Mouse (Mus musculus) splenic B cell, adult 2 months (primary cell): ENCODE measurements around the gene Olfr891.
"Not testable (repeated sequence)": the region's sequence is repeated elsewhere in the genome, so short reads cannot be mapped to it uniquely, and the experiment has no call there.

Experiments used
- DNase-seq: peaks from one replicate; pipeline ENCODE4 v3.0.0-alpha.2; 2011; ENCODE audit warnings: low read depth, low spot score
- H3K27me3 ChIP-seq: 2 replicates; pipeline ENCODE4 v1.6.1; 2012; ENCODE audit warnings: mild to moderate bottlenecking, low read length, moderate library complexity, mixed read lengths; ENCODE audit not compliant: control insufficient read depth, poor library complexity, insufficient read depth, severe bottlenecking
- H3K36me3 ChIP-seq: 2 replicates; pipeline ENCODE4 v1.6.1; 2012; ENCODE audit warnings: mild to moderate bottlenecking, low read length, moderate library complexity, mixed read lengths; ENCODE audit not compliant: control insufficient read depth, poor library complexity, insufficient read depth, severe bottlenecking

The Olfr891 gene

DNA sequence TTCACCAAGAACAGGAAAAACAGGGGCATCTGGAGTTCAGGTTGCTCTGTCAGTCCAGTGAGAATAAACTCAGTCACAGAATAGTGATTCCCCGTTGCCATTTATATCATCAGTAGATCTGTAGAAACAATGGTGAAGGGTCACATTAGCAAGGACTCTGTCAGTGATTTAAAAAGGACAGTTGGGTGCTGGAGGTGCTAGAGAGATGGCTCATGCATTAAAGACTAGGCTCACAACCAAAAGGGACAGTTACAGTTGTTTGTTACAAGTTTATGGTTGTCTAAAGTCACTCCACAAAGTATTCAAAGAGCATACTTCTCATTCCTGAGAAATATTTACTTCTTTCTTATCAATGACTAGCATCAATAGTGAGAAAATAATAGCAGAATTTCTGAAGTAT, at the start of gene Olfr891:
Gene Olfr891, minus strand, starts transcription at position 101 of the 400 bp plus-strand sequence.
- DNase-seq: no peak
- H3K27me3 ChIP-seq: no peaks in the 10 kb centered on the region
- H3K36me3 ChIP-seq: no peaks in the 10 kb centered on the region

DNA sequence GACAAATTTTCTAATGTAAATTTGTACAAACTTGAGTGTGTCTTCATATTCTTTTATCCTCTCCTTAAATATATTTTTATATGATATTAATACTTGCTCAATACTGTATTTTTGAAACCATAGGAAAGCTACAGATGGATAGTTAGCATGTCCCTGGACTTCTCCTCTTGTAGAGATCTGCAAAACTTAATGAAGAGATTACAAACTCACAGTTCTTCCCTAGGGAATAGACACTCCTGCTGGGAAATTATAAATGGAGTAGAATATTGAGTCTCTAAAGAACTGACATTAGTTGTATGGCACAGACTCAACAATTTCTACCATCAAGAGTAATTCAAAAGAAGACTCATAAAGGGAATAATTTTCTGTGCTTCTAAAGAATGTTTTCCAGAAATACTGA, 37.1 kb upstream of the Olfr891 start, which contains the start of gene Olfr894:
Gene Olfr894, plus strand, starts transcription at position 301 of the 400 bp plus-strand sequence.
- Histone ChIP-seq H3K36me3 (no peaks in the 10 kb centered on the region), H3K27me3 (no peaks in the 10 kb centered on the region)
- DNase-seq: no peak

DNA sequence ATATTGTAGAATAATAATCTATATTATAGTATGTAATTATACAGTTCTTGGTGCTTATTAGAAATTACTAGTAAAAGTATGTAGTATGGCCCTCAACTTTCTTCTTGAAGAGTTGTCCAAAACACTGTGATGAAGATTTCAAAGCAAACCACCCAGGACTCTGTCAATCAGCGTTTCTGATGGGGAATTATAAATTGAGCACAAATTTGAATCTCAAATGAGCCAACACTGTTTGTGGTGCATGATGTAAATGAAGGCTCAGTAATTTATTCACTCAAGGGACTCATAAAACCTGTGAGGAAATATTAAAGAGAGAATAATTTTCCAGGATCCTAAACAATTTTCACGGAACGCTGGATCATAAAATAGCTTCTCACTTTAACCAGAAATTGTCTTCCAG, 27.4 kb upstream of the Olfr891 start, which contains the start of gene Olfr893:
Gene Olfr893, plus strand, starts transcription at position 301 of the 400 bp plus-strand sequence.
- Histone ChIP-seq H3K27me3 (no peaks in the 10 kb centered on the region), H3K36me3 (no peaks in the 10 kb centered on the region)
- no peak for DNase-seq

DNA sequence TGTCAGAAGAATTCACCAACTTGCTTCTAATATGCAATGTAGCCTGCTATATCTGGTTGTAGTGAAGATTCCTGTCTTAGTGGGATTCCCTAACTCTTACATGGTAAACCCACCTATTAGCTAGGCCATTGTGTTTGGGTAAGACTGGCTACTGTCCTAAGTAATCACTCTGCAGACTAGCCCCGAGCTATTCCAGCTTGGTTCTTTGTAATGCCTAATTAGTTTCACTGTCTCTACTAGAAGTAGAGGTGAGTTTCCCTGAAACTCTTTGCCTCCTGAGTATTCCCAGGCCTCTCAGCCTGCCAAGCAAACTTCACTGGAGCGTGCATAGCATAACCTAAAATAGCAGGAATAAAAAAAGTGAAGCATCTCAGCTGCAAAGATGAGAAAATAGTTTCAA, 12.3 kb downstream of the Olfr891 start:
- H3K36me3 ChIP-seq, H3K27me3 ChIP-seq, DNase-seq: not testable (repeated sequence)

DNA sequence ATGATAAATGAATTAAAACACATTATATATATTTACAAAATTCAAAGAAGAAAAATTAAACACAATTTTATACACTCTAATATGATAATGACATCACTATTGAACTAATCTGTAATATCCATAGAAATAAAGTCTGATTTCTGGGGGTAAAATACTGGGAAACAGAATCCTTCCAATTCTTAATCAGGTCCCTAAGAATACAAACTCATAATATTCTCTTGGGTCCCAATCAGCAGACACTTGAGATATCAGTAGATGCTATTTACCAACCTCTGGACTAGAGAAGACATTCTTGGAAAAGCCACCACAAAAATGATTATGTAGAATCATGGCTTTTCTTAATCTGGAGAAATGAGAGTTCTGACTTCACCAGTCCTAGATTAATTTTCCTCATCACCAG, 38.4 kb downstream of the Olfr891 start, which contains the start of gene Olfr890:
Gene Olfr890, plus strand, starts transcription at position 301 of the 400 bp plus-strand sequence.
- H3K27me3 ChIP-seq: no peaks in the 10 kb centered on the region
- no peaks in the 10 kb centered on the region for H3K36me3 ChIP-seq
- DNase-seq: no peak
